Mouse (Mus musculus): Measurements from ENCODE around the gene Ptpn7. TPM values are rescaled to one million over a fixed set of nuclear protein-coding genes. Genes with fewer than 3 reads are reported as not detected.

The Ptpn7 gene
- polyA plus RNA-seq, 1 experiment from 2014 or later = 1.3 TPM

GRCm38 (mm10) chr1:135146946-135147701 is 14.6 kb downstream of the Ptpn7 start:
- Histone ChIP-seq H3K27me3 (replicated peaks; ENCODE audit: low read depth, poor library complexity, severe bottlenecking) (peaks cover 33% of the 10 kb centered on the region), H3K4me3 (peak overlapping the region; percentile 97), H3K27ac (replicated peaks) (peak overlapping the region; percentile 94), H3K36me3 (replicated peaks) (peaks cover 16% of the 10 kb centered on the region), H3K4me1 (peaks cover 36% of the 10 kb centered on the region), H3K9me3 (no peaks in the 10 kb centered on the region)
- peak; percentile 76 for DNase-seq (ENCODE audit: low spot score)
- under 1% methylated on average over 69 of the region's 69 CpGs for WGBS

- Histone ChIP-seq H3K4me1 (peaks cover 42% of the 10 kb centered on the region), H3K4me3 (peak overlapping the region; percentile 97), H3K27ac (replicated peaks) (peak overlapping the region; percentile 94), H3K36me3 (replicated peaks) (peaks cover 22% of the 10 kb centered on the region), H3K27me3 (replicated peaks; ENCODE audit: low read depth, poor library complexity, severe bottlenecking) (peaks cover 32% of the 10 kb centered on the region), H3K9me3 (no peaks in the 10 kb centered on the region)
- DNase-seq (ENCODE audit: low spot score) = no peak
- WGBS = under 1% methylated on average over 7 of the region's 7 CpGs
These were observed 15.2 kb downstream of the Ptpn7 start for GRCm38 (mm10) chr1:135147702-135148058.

- peak overlapping the region; percentile 97 for H3K4me3 ChIP-seq
- DNase-seq (ENCODE audit: low spot score) = no peak
- WGBS = 75% methylated on average over 4 of the region's 4 CpGs
- H3K36me3 ChIP-seq (replicated peaks) = peaks cover 24% of the 10 kb centered on the region
- no peak overlapping the region for H3K27ac ChIP-seq (replicated peaks)
- peaks cover 42% of the 10 kb centered on the region for H3K4me1 ChIP-seq
- peaks cover 25% of the 10 kb centered on the region for H3K27me3 ChIP-seq (replicated peaks; ENCODE audit: low read depth, poor library complexity, severe bottlenecking)
- H3K9me3 ChIP-seq = no peaks in the 10 kb centered on the region
These were observed 16.0 kb downstream of the Ptpn7 start for GRCm38 (mm10) chr1:135148476-135148875.

DNA sequence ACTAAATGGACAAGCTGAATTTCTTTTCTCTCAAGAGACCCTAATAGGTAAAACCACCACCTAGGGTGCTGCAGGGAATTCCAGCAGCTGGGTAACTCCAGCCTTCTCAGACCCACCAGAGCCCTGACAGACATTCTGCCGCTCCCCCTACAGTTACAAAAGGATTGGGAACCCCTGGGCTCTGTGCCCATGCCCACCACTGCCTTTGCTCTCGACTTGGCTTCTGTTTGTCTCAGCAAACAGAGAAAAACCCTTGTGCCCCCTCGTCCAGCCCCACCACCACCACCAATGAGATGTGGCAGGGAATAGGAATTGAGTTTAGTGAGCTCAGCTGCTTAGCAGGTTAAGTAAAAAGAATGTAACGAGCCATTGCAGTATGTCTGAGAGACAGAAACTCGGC is 16.5 kb downstream of the Ptpn7 start:
- no peak for DNase-seq (ENCODE audit: low spot score)
- Histone ChIP-seq H3K27me3 (replicated peaks; ENCODE audit: low read depth, poor library complexity, severe bottlenecking) (peaks cover 19% of the 10 kb centered on the region), H3K4me1 (peaks cover 45% of the 10 kb centered on the region), H3K4me3 (no peak overlapping the region), H3K9me3 (no peaks in the 10 kb centered on the region), H3K36me3 (replicated peaks) (peaks cover 26% of the 10 kb centered on the region), H3K27ac (replicated peaks) (no peak overlapping the region)
- WGBS = 74% methylated on average over 5 of the region's 5 CpGs

- H3K9me3 ChIP-seq = no peaks in the 10 kb centered on the region
These were observed 21.5 kb downstream of the Ptpn7 start for GRCm38 (mm10) chr1:135154011-135154410.

DNA sequence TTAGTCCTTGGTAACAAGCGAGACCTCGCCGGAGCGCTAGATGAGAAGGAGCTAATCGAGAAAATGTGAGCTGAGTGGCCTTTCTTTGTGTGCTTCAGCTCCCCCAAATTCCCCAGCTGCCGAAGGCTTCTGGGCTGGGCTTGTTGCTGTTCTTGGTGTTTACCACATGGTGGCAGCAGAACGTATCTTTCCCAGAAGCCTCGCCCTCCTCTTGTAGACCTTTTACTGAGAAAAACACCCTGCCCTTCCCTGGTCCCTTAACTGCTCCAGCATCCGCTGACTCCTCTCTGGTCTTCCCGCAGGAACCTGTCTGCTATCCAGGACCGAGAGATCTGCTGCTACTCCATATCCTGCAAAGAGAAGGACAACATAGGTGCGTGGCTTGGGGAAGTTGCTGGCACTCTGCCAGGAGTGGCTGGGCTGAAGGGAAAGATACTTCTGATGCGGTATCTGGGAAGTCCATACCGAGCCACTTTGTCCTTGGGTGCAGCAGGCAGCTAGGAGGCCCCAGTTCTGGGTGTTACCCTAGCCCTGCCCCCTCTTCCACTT is 22.0 kb downstream of the Ptpn7 start:
- Histone ChIP-seq H3K36me3 (replicated peaks) (peaks cover 52% of the 10 kb centered on the region), H3K4me3 (peak overlapping the region; percentile 51), H3K9me3 (no peaks in the 10 kb centered on the region), H3K4me1 (peaks cover 37% of the 10 kb centered on the region), H3K27me3 (replicated peaks; ENCODE audit: low read depth, poor library complexity, severe bottlenecking) (no peaks in the 10 kb centered on the region), H3K27ac (replicated peaks) (peak overlapping the region; percentile 91)
- 3% methylated on average over 14 of the region's 14 CpGs for WGBS
- DNase-seq (ENCODE audit: low spot score) = peak; percentile 85

More at GRCm38 (mm10) chr1:135154011-135154410, 21.5 kb downstream of the Ptpn7 start:
- Histone ChIP-seq H3K27ac (replicated peaks) (peak overlapping the region; percentile 91), H3K27me3 (replicated peaks; ENCODE audit: low read depth, poor library complexity, severe bottlenecking) (no peaks in the 10 kb centered on the region), H3K4me1 (peaks cover 34% of the 10 kb centered on the region), H3K36me3 (replicated peaks) (peaks cover 52% of the 10 kb centered on the region), H3K4me3 (peak overlapping the region; percentile 51)
- no peak for DNase-seq (ENCODE audit: low spot score)
- 20% methylated on average over 13 of the region's 13 CpGs for WGBS

- Histone ChIP-seq H3K4me3 (no peak overlapping the region), H3K36me3 (replicated peaks) (peaks cover 45% of the 10 kb centered on the region), H3K27me3 (replicated peaks; ENCODE audit: low read depth, poor library complexity, severe bottlenecking) (no peaks in the 10 kb centered on the region), H3K4me1 (peaks cover 37% of the 10 kb centered on the region), H3K27ac (replicated peaks) (no peak overlapping the region), H3K9me3 (no peaks in the 10 kb centered on the region)
- no peak for DNase-seq (ENCODE audit: low spot score)
- 91% methylated on average over 6 of the region's 6 CpGs for WGBS
These were observed 23.8 kb downstream of the Ptpn7 start for GRCm38 (mm10) chr1:135156300-135156699.

DNA sequence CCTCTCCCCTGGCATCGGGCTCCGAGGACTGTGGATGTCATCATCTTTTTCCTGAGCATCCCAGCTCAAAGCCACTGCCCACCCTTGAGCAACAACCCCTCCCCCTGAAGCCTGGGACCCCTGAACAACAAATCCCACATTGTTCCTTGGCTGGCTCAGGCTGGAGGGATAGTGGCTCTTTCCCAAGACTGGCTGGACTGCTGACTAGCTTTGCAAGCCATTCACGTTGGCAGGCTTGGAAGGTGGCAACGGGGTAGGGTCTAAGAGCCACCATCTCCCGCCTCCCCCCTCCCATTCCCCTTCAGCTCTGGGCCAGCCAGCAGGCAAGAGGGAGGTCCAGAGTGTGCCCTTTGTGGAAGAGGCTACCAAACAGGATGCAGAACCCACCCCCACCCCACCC is 26.1 kb downstream of the Ptpn7 start:
- Histone ChIP-seq H3K4me3 (no peak overlapping the region), H3K9me3 (no peaks in the 10 kb centered on the region), H3K36me3 (replicated peaks) (peaks cover 27% of the 10 kb centered on the region), H3K27ac (replicated peaks) (peak overlapping the region; percentile 71), H3K4me1 (peaks cover 34% of the 10 kb centered on the region), H3K27me3 (replicated peaks; ENCODE audit: low read depth, poor library complexity, severe bottlenecking) (no peaks in the 10 kb centered on the region; the same call in 1 of the 2 replicates)
- no peak for DNase-seq (ENCODE audit: low spot score)
- 38% methylated on average over 5 of the region's 5 CpGs for WGBS

DNA sequence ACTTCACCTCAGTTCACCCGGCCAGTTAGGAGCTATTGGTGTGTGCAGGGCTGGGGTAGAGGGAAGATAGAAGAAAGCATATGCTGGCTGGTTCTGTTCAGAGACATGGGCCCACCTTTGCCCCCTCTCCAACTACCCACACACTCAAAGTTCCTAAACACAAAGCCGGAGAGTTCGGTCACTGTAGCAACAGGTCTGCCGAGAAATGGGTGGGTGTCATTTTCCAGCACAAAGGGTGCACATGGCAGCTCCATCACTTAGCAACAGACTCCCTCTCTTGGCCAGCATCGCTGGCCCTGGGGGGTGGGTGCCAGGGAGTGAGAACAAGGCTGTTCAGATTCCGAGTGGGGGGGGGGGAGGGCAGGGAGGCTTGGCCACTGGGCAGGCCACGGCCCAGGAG is 26.6 kb downstream of the Ptpn7 start:
- Histone ChIP-seq H3K9me3 (no peaks in the 10 kb centered on the region), H3K27me3 (replicated peaks; ENCODE audit: low read depth, poor library complexity, severe bottlenecking) (no peaks in the 10 kb centered on the region; the same call in 1 of the 2 replicates), H3K4me3 (no peak overlapping the region), H3K27ac (replicated peaks) (peak overlapping the region; percentile 71), H3K36me3 (replicated peaks) (peaks cover 27% of the 10 kb centered on the region), H3K4me1 (peaks cover 30% of the 10 kb centered on the region)
- WGBS = 65% methylated on average over 7 of the region's 7 CpGs
- DNase-seq (ENCODE audit: low spot score) = no peak

- Histone ChIP-seq H3K9me3 (no peaks in the 10 kb centered on the region), H3K4me3 (no peak overlapping the region), H3K4me1 (peaks cover 25% of the 10 kb centered on the region), H3K27ac (replicated peaks) (no peak overlapping the region), H3K36me3 (replicated peaks) (peaks cover 26% of the 10 kb centered on the region), H3K27me3 (replicated peaks; ENCODE audit: low read depth, poor library complexity, severe bottlenecking) (no peaks in the 10 kb centered on the region; the same call in 1 of the 2 replicates)
- no peak for DNase-seq (ENCODE audit: low spot score)
- WGBS = 76% methylated on average over 11 of the region's 11 CpGs
These were observed 27.1 kb downstream of the Ptpn7 start for GRCm38 (mm10) chr1:135159556-135160123.

DNA sequence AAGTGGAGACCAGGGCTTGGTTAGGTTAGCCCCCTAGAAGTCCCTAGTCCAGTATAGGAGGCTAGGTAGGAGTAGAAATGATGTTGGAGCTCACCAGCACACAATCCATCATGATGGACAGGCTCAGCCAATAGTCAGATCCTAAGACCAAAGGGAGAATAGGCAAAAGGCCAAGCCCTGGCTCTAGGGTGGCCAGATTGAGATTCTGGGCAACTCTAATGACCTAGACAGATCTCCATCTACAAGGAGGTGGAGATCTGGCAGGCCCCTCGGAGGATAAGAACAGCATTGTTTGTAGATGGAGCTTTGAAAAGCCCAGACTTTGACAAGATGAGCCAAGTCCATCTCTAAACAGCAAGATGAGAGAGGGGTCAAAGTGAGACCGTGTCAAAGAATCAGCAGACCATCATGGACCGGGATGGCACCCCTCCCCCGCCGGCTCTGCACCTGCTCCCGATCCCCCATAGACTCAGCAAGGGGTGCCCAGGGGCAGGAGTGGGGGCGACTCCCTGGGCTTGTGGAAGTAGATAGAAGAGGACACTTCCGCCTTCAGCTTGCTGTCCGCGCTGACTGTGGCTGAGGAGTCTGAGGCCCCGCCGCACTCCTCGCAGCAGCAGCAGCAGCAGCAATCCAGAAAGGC is 28.0 kb downstream of the Ptpn7 start:
- H3K27me3 ChIP-seq (replicated peaks; ENCODE audit: low read depth, poor library complexity, severe bottlenecking) = no peaks in the 10 kb centered on the region; the same call in 1 of the 2 replicates
- peaks cover 20% of the 10 kb centered on the region for H3K4me1 ChIP-seq
- no peak overlapping the region for H3K27ac ChIP-seq (replicated peaks)
- H3K4me3 ChIP-seq = no peak overlapping the region
- WGBS = 88% methylated on average over 13 of the region's 13 CpGs
- H3K9me3 ChIP-seq = no peaks in the 10 kb centered on the region
- peaks cover 18% of the 10 kb centered on the region for H3K36me3 ChIP-seq (replicated peaks)
- no peak for DNase-seq (ENCODE audit: low spot score)

DNA sequence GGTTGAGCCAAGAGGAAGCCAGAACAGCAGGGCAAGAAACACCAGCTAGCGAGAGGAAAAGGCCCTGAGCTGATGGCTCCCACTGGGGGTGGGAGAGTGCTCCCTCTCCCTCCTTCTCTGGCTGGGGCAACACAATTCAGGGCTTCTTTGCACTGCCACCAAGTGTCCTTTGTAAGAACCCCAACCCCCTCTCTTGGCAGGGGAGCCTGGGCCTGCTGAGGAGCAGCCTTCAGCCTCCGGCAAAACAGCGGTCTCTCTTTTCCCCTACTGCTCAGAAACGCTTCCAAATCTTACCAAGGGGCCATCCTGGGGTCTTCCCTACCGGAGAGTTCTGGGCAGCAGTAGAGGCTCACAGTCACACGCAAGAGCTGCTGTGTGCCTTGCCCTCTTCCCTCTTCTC is 30.2 kb downstream of the Ptpn7 start:
- Histone ChIP-seq H3K4me3 (no peak overlapping the region), H3K4me1 (peaks cover 20% of the 10 kb centered on the region), H3K9me3 (no peaks in the 10 kb centered on the region), H3K27me3 (replicated peaks; ENCODE audit: low read depth, poor library complexity, severe bottlenecking) (no peaks in the 10 kb centered on the region; the same call in 1 of the 2 replicates), H3K27ac (replicated peaks) (0 out of 2 replicates have a peak overlapping the region, but pooled peaks have one; percentile 41), H3K36me3 (replicated peaks) (no peaks in the 10 kb centered on the region)
- DNase-seq (ENCODE audit: low spot score) = no peak
- WGBS = 29% methylated on average over 6 of the region's 6 CpGs
